Mouse (Mus musculus) Muller cell, postnatal 12 days (primary cell): ENCODE measurements at regions not wholly inside any gene's neighbourhood (a gene's known extent, or its start where the extent isn't known, plus 50 kb on each side); places are given as distances from the start of the nearest gene placed in this dataset.
A peak's percentile ranks its signal among the peaks of the same experiment; 100 is the strongest.

Experiments used
- DNase-seq: peaks from one replicate; pipeline ENCODE4 v3.0.0-alpha.2; 2015; ENCODE audit errors: inconsistent ontology term

DNA sequence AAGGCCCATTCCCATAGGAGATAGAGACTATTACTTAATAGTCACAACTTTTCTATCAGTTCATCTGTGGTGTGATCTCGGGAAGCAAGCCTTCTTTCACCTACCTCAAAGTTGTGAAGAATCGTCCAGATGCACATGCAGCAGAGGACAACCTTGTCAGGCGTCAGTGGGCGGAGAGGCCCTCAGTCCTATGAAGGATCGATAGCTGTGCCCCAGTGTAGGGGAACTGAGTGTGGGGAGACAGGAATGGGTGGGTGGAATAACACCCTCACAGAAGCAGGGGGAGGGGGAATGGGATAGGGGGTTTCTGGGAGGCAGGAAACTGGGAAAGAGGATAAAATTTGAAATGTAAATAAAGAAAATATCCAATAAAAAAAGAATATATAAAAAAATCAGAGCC, 133.5 kb upstream of the Nrxn1 start:
- DNase-seq, result no peak

DNA sequence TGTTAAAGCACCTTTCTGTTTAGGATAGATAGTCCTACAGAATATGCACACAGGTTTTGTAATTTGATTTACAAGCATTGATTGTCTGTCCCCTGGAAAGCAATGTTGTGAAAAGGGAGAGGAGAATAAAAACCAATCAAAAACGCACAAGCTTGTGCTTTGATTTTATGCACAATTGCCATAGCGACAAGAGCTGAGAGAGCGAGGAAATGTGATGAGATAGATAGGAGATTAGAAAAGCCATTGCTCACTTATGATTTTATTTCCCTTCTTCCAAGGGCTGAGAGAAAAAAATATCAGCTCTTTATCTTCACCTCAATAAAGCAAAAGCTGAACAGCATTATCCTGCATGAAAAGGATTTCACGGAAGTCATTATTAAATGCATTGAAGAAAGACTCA, 133.0 kb upstream of the Nrxn1 start:
- DNase-seq, result no peak

- peak; percentile 4 for DNase-seq
Measured at GRCm38 (mm10) chr17:91216429-91216828, 123.6 kb upstream of the Nrxn1 start.

DNA sequence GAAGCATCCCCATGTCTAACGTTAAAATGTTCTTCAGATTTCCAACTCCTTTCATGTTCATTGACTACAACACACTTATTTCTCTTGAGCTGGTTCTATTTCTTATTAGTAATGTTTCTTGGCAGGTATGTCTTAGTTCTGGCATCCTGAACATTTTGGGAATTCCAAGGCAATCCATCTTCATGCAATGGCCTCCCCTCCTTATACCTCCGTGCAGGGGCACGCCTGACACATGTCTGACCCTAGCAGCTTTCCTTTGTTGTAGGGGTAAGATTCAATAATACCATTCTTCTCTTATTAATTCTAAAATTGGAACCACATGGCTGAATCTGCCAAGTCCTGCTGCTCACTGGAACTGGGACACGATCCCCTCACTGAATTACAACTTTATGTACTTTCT, 89.7 kb upstream of the Nrxn1 start:
- no peak for DNase-seq

- DNase-seq, result peak; percentile 32
Measured at GRCm38 (mm10) chr17:91161834-91162233, 69.0 kb upstream of the Nrxn1 start.
